8 mouse cellular contexts compared by ENCODE assay signal in genomic region chr14:54924641-54925348, GRCm38 (mm10). TPM values are rescaled to one million over a fixed set of nuclear protein-coding genes. Genes with fewer than 3 reads are reported as not detected.
DNase-seq lines count a peak whose midpoint lies in the region; ATAC-seq and TF ChIP-seq lines count a peak whose summit lies in the region.

No protein-coding gene starts in this region.

- H3K9me3 ChIP-seq in forebrain, embryonic 15.5 days = peaks cover 11% of the 10 kb centered on the region; the same call in 1 of the 2 replicates
- H3K9me3 ChIP-seq in hindbrain, embryonic 11.5 days (ENCODE audit: control insufficient read depth, low read length) = peaks cover 7% of the 10 kb centered on the region; the same call in 1 of the 2 replicates
- no peaks in the 10 kb centered on the region for H3K9me3 ChIP-seq in lung, embryonic 14.5 days (ENCODE audit: low read depth, low read length)

- peak; percentile 13 for DNase-seq in kidney, adult 2 months
- no peak for DNase-seq in kidney, adult 8-10 months
- DNase-seq in hindbrain, embryonic 11.5 days (ENCODE audit: low spot score) = peak; percentile 61
- peak; percentile 82 for DNase-seq in lung, embryonic 14.5 days
- DNase-seq in ovary, postnatal 14 days (ENCODE audit: low spot score) = peak; percentile 64
- no peak for DNase-seq in layer of hippocampus, adult 18-20 months (ENCODE audit: low spot score in 2 of 2)
- no peak for DNase-seq in spleen, postnatal 36 days (ENCODE audit: low spot score in 2 of 2)

- WGBS in kidney, adult 2 months = 80% methylated on average over 7 of the region's 7 CpGs
- 15% methylated on average over 7 of the region's 7 CpGs for WGBS in forebrain, embryonic 15.5 days
- 10% methylated on average over 7 of the region's 7 CpGs for WGBS in hindbrain, embryonic 11.5 days
- WGBS in lung, embryonic 14.5 days = 18% methylated on average over 7 of the region's 7 CpGs

- no peak overlapping the region for H3K27ac ChIP-seq in kidney, adult 2 months (ENCODE audit: insufficient read depth, low read depth, low read length)
- H3K27ac ChIP-seq in forebrain, embryonic 15.5 days (replicated peaks) = peak overlapping the region; percentile 96
- H3K27ac ChIP-seq in hindbrain, embryonic 11.5 days (ENCODE audit: low read depth, low read length) = peak overlapping the region; percentile 96
- H3K27ac ChIP-seq in lung, embryonic 14.5 days (ENCODE audit: low read depth) = peak overlapping the region; percentile 99

- no peak overlapping the region for H3K4me3 ChIP-seq in kidney, adult 2 months (ENCODE audit: insufficient read depth, low read depth, low read length)
- peak overlapping the region; percentile 51 for H3K4me3 ChIP-seq in forebrain, embryonic 15.5 days
- H3K4me3 ChIP-seq in hindbrain, embryonic 11.5 days (ENCODE audit: low read depth, low read length) = peak overlapping the region; percentile 53
- H3K4me3 ChIP-seq in lung, embryonic 14.5 days (ENCODE audit: low read depth, low read length) = peak overlapping the region; percentile 56

- H3K27me3 ChIP-seq in kidney, adult 2 months (replicated peaks; ENCODE audit: control insufficient read depth, insufficient read depth, low read length) = 0 out of 2 replicates have a peak, but pooled peaks cover 1% of the 10 kb centered on the region
- H3K27me3 ChIP-seq in forebrain, embryonic 15.5 days = no peaks in the 10 kb centered on the region
- H3K27me3 ChIP-seq in hindbrain, embryonic 11.5 days (ENCODE audit: control insufficient read depth, insufficient read depth, low read length) = no peaks in the 10 kb centered on the region
- H3K27me3 ChIP-seq in lung, embryonic 14.5 days (ENCODE audit: insufficient read depth, low read length) = peaks cover 7% of the 10 kb centered on the region; the same call in 1 of the 2 replicates

- H3K36me3 ChIP-seq in kidney, adult 2 months (ENCODE audit: control insufficient read depth, insufficient read depth, low read length) = no peaks in the 10 kb centered on the region
- peaks cover 20% of the 10 kb centered on the region for H3K36me3 ChIP-seq in forebrain, embryonic 15.5 days
- H3K36me3 ChIP-seq in hindbrain, embryonic 11.5 days (ENCODE audit: control insufficient read depth, insufficient read depth, low read length) = peaks cover 14% of the 10 kb centered on the region
- peaks cover 15% of the 10 kb centered on the region for H3K36me3 ChIP-seq in lung, embryonic 14.5 days (ENCODE audit: insufficient read depth)

- peak overlapping the region; percentile 78 for H3K9ac ChIP-seq in forebrain, embryonic 15.5 days (replicated peaks)
- peak overlapping the region; percentile 86 for H3K9ac ChIP-seq in hindbrain, embryonic 11.5 days (ENCODE audit: low read depth, low read length)
- H3K9ac ChIP-seq in lung, embryonic 14.5 days = peak overlapping the region; percentile 90

- peak; percentile 65 for ATAC-seq in forebrain, embryonic 15.5 days (replicated peaks)
- peak; percentile 58 for ATAC-seq in hindbrain, embryonic 11.5 days (ENCODE audit: low FRiP score)
- ATAC-seq in lung, embryonic 14.5 days (ENCODE audit: insufficient read depth) = peak; percentile 32

- peak overlapping the region; percentile 90 for H3K4me2 ChIP-seq in forebrain, embryonic 15.5 days (replicated peaks)
- peak overlapping the region; percentile 93 for H3K4me2 ChIP-seq in hindbrain, embryonic 11.5 days (replicated peaks; ENCODE audit: low read depth, low read length)
- H3K4me2 ChIP-seq in lung, embryonic 14.5 days = peak overlapping the region; percentile 87

- TF ChIP-seq CTCF in kidney, adult 2 months (conservative IDR thresholded peaks at IDR 0.05; ENCODE audit: insufficient read depth, insufficient read length, low read depth, low read length) = no peak
- TF ChIP-seq CTCF in lung, embryonic 14.5 days (IDR thresholded peaks at IDR 0.05; ENCODE audit: low read depth) = no peak

- TF ChIP-seq POLR2A in kidney, adult 2 months (IDR thresholded peaks at IDR 0.05; ENCODE audit: low read depth, low read length) = no peak

- H3K4me1 ChIP-seq in kidney, adult 2 months (ENCODE audit: control insufficient read depth, insufficient read depth, low read length) = no peaks in the 10 kb centered on the region
- peaks cover 37% of the 10 kb centered on the region for H3K4me1 ChIP-seq in forebrain, embryonic 15.5 days
- H3K4me1 ChIP-seq in hindbrain, embryonic 11.5 days (replicated peaks; ENCODE audit: control insufficient read depth, insufficient read depth, low read length) = peaks cover 7% of the 10 kb centered on the region
- H3K4me1 ChIP-seq in lung, embryonic 14.5 days (ENCODE audit: insufficient read depth) = no peaks in the 10 kb centered on the region; the same call in 1 of the 2 replicates

RNA-seq across cellular contexts. Expression of gene Efs, which starts 1.1 kb away (rescaled TPM):
- 1.8 and 2.8 TPM in 2 replicates for polyA plus RNA-seq in kidney, adult 2 months (2012; rRNA removed)
- 27.6 and 30.4 TPM in 2 replicates for polyA plus RNA-seq in forebrain, embryonic 15.5 days (2015; fragmentation: Nextera tagmentation; extraction: Ambion mirVana)
- polyA plus RNA-seq in hindbrain, embryonic 11.5 days (2014; fragmentation: Nextera tagmentation; extraction: Ambion mirVana) = 20.7 and 22.2 TPM in 2 replicates
- polyA plus RNA-seq in lung, embryonic 14.5 days (2014; fragmentation: Nextera tagmentation; extraction: Ambion mirVana) = 29.3 and 33.7 TPM in 2 replicates
- 10 to 100 TPM in 1 of 2 experiments, 1 to 10 TPM in 1; 9.9 to 10.5 TPM for total RNA-seq in layer of hippocampus, adult 18-20 months (2021)

RNA-seq across cellular contexts. Expression of gene Il25, which starts 7.7 kb away (rescaled TPM):
- polyA plus RNA-seq in kidney, adult 2 months (2012; rRNA removed) = not detected in 2 replicates
- 0.27 and 0.29 TPM in 2 replicates for polyA plus RNA-seq in forebrain, embryonic 15.5 days (2015; fragmentation: Nextera tagmentation; extraction: Ambion mirVana)
- 0.47 TPM in 1 of 2 replicates, not detected in the other for polyA plus RNA-seq in hindbrain, embryonic 11.5 days (2014; fragmentation: Nextera tagmentation; extraction: Ambion mirVana)
- polyA plus RNA-seq in lung, embryonic 14.5 days (2014; fragmentation: Nextera tagmentation; extraction: Ambion mirVana) = not detected in 2 replicates
- total RNA-seq in layer of hippocampus, adult 18-20 months (2021) = not detected

RNA-seq across cellular contexts. Expression of gene Cmtm5, which starts 11.3 kb away (rescaled TPM):
- 0.59 and 0.79 TPM in 2 replicates for polyA plus RNA-seq in kidney, adult 2 months (2012; rRNA removed)
- polyA plus RNA-seq in forebrain, embryonic 15.5 days (2015; fragmentation: Nextera tagmentation; extraction: Ambion mirVana) = 3.8 and 5.5 TPM in 2 replicates
- polyA plus RNA-seq in hindbrain, embryonic 11.5 days (2014; fragmentation: Nextera tagmentation; extraction: Ambion mirVana) = 1.8 and 4.1 TPM in 2 replicates
- 0.22 and 0.31 TPM in 2 replicates for polyA plus RNA-seq in lung, embryonic 14.5 days (2014; fragmentation: Nextera tagmentation; extraction: Ambion mirVana)
- 10 to 100 TPM; 77.1 to 86.1 TPM for total RNA-seq in layer of hippocampus, adult 18-20 months (2021)

RNA-seq across cellular contexts. Expression of gene Slc22a17, which starts 11.9 kb away (rescaled TPM):
- polyA plus RNA-seq in kidney, adult 2 months (2012; rRNA removed) = 63.9 and 85.8 TPM in 2 replicates
- 154 and 167 TPM in 2 replicates for polyA plus RNA-seq in forebrain, embryonic 15.5 days (2015; fragmentation: Nextera tagmentation; extraction: Ambion mirVana)
- 40.2 and 41.0 TPM in 2 replicates for polyA plus RNA-seq in hindbrain, embryonic 11.5 days (2014; fragmentation: Nextera tagmentation; extraction: Ambion mirVana)
- 27.0 and 29.2 TPM in 2 replicates for polyA plus RNA-seq in lung, embryonic 14.5 days (2014; fragmentation: Nextera tagmentation; extraction: Ambion mirVana)
- 100 to 1,000 TPM; 691 to 697 TPM for total RNA-seq in layer of hippocampus, adult 18-20 months (2021)

RNA-seq across cellular contexts. Expression of gene Pabpn1, which starts 32.5 kb away (rescaled TPM):
- polyA plus RNA-seq in kidney, adult 2 months (2012; rRNA removed) = 111 and 114 TPM in 2 replicates
- polyA plus RNA-seq in forebrain, embryonic 15.5 days (2015; fragmentation: Nextera tagmentation; extraction: Ambion mirVana) = 163 and 164 TPM in 2 replicates
- polyA plus RNA-seq in hindbrain, embryonic 11.5 days (2014; fragmentation: Nextera tagmentation; extraction: Ambion mirVana) = 168 and 173 TPM in 2 replicates
- 134 and 139 TPM in 2 replicates for polyA plus RNA-seq in lung, embryonic 14.5 days (2014; fragmentation: Nextera tagmentation; extraction: Ambion mirVana)
- total RNA-seq in layer of hippocampus, adult 18-20 months (2021) = 100 to 1,000 TPM; 227 to 252 TPM

Comparison
In these comparisons a context has a peak if more than half of its experiments do, and no peak if none do; other contexts are left out.
1. DNase-seq: peak in kidney, adult 2 months (single experiment), hindbrain, embryonic 11.5 days (single experiment), lung, embryonic 14.5 days (single experiment) and ovary, postnatal 14 days (single experiment); none in kidney, adult 8-10 months (0 of 2), layer of hippocampus, adult 18-20 months (0 of 2) and spleen, postnatal 36 days (0 of 2).
2. Peak in every context shown above with its lines, with median percentiles within 50 percentile points of each other: ATAC-seq, H3K4me2 ChIP-seq and H3K9ac ChIP-seq.